Mouse (Mus musculus) yolk sac, embryonic 10.5 days (tissue): Measurements from ENCODE around the gene Mob1b.
"Not testable (repeated sequence)": the region's sequence is repeated elsewhere in the genome, so short reads cannot be mapped to it uniquely, and the experiment has no call there.

Experiments used
- DNase-seq: peaks from one replicate; pipeline ENCODE4 v3.0.0-alpha.2; 2017; ENCODE audit warnings: low spot score

The Mob1b gene

GRCm38 (mm10) chr5:88702041-88702440 lies 18.6 kb upstream of the Mob1b start:
- DNase-seq = peak; percentile 57

- no peak for DNase-seq
These were observed 17.1 kb upstream of the Mob1b start for GRCm38 (mm10) chr5:88703551-88703950.

- DNase-seq = no peak
These were observed 9.5 kb upstream of the Mob1b start for GRCm38 (mm10) chr5:88711128-88711527.

GRCm38 (mm10) chr5:88711618-88712224 lies 8.9 kb upstream of the Mob1b start:
- DNase-seq = peak; percentile 32

GRCm38 (mm10) chr5:88712328-88712727 lies 8.3 kb upstream of the Mob1b start:
- no peak for DNase-seq

GRCm38 (mm10) chr5:88716983-88717382 lies 3.7 kb upstream of the Mob1b start:
- no peak for DNase-seq

- DNase-seq = no peak
These were observed 384 bp downstream of the Mob1b start for GRCm38 (mm10) chr5:88721003-88721475.

GRCm38 (mm10) chr5:88721565-88722212 lies 1.0 kb downstream of the Mob1b start:
- DNase-seq = peak; percentile 36

- no peak for DNase-seq
These were observed 1.6 kb downstream of the Mob1b start for GRCm38 (mm10) chr5:88722213-88722600.

- DNase-seq = no peak
These were observed 3.4 kb downstream of the Mob1b start for GRCm38 (mm10) chr5:88724030-88724429.

- DNase-seq = no peak
These were observed 7.0 kb downstream of the Mob1b start for GRCm38 (mm10) chr5:88727593-88728144.

- no peak for DNase-seq
These were observed 14.1 kb downstream of the Mob1b start for GRCm38 (mm10) chr5:88734786-88735185.

GRCm38 (mm10) chr5:88741065-88741464 lies 20.4 kb downstream of the Mob1b start:
- DNase-seq = not testable (repeated sequence)

GRCm38 (mm10) chr5:88747774-88748173 lies 27.1 kb downstream of the Mob1b start:
- DNase-seq = no peak

- no peak for DNase-seq
These were observed 32.5 kb downstream of the Mob1b start for GRCm38 (mm10) chr5:88753199-88753598.

- no peak for DNase-seq
These were observed 42.0 kb downstream of the Mob1b start for GRCm38 (mm10) chr5:88762611-88763010.

- DNase-seq = no peak
These were observed 43.9 kb downstream of the Mob1b start for GRCm38 (mm10) chr5:88764430-88764986.

GRCm38 (mm10) chr5:88764987-88765481 lies 44.4 kb downstream of the Mob1b start, which contains the start of gene Dck:
Dck (plus strand) TSS chr5:88764996.
- peak; percentile 100 for DNase-seq

- no peak for DNase-seq
These were observed 44.9 kb downstream of the Mob1b start for GRCm38 (mm10) chr5:88765587-88765986.

- no peak for DNase-seq
These were observed 45.5 kb downstream of the Mob1b start for GRCm38 (mm10) chr5:88766121-88766520.

GRCm38 (mm10) chr5:88766863-88767262 lies 46.2 kb downstream of the Mob1b start:
- no peak for DNase-seq

GRCm38 (mm10) chr5:88768201-88768600 lies 47.5 kb downstream of the Mob1b start:
- no peak for DNase-seq
